Mouse (Mus musculus): ENCODE measurements around the gene Gm47959. TPM values are rescaled to one million over a fixed set of nuclear protein-coding genes. Genes with fewer than 3 reads are reported as not detected.

The Gm47959 gene
- polyA plus RNA-seq, 1 experiment from 2014 or later = not detected

- no peaks in the 10 kb centered on the region for H3K4me1 ChIP-seq (replicated peaks; ENCODE audit: control insufficient read depth, insufficient read depth, low read length)
- H3K27ac ChIP-seq (ENCODE audit: low read depth) = no peak overlapping the region
- H3K4me3 ChIP-seq (ENCODE audit: low read depth, low read length) = no peak overlapping the region
- H3K36me3 ChIP-seq (ENCODE audit: control insufficient read depth, insufficient read depth, low read length) = no peaks in the 10 kb centered on the region
- H3K9me3 ChIP-seq (ENCODE audit: control insufficient read depth, low read length) = no peaks in the 10 kb centered on the region
- H3K27me3 ChIP-seq (replicated peaks; ENCODE audit: control insufficient read depth, insufficient read depth, low read length) = no peaks in the 10 kb centered on the region
- DNase-seq (ENCODE audit: low spot score) (no peak), ATAC-seq (replicated peaks; ENCODE audit: low FRiP score, low TSS enrichment, low read depth) (no peak)
- no peak overlapping the region for H3K4me2 ChIP-seq (ENCODE audit: low read length)
- no peak overlapping the region for H3K9ac ChIP-seq (ENCODE audit: low read length)
Observed at GRCm38 (mm10) chr1:82977840-82978239, 22.5 kb upstream of the Gm47959 start.

- H3K27ac ChIP-seq (ENCODE audit: low read depth) = no peak overlapping the region
- H3K4me1 ChIP-seq (replicated peaks; ENCODE audit: control insufficient read depth, insufficient read depth, low read length) = 0 out of 2 replicates have a peak, but pooled peaks cover 3% of the 10 kb centered on the region
- WGBS = 88% methylated on average over 6 of the region's 6 CpGs
- H3K4me2 ChIP-seq (ENCODE audit: low read length) = no peak overlapping the region
- no peak overlapping the region for H3K4me3 ChIP-seq (ENCODE audit: low read depth, low read length)
- no peaks in the 10 kb centered on the region for H3K36me3 ChIP-seq (ENCODE audit: control insufficient read depth, insufficient read depth, low read length)
- no peak overlapping the region for H3K9ac ChIP-seq (ENCODE audit: low read length)
- no peaks in the 10 kb centered on the region for H3K27me3 ChIP-seq (replicated peaks; ENCODE audit: control insufficient read depth, insufficient read depth, low read length)
- peaks cover 5% of the 10 kb centered on the region; the same call in 1 of the 2 replicates for H3K9me3 ChIP-seq (ENCODE audit: control insufficient read depth, low read length)
- DNase-seq (ENCODE audit: low spot score) = no peak
- no peak for ATAC-seq (replicated peaks; ENCODE audit: low FRiP score, low TSS enrichment, low read depth)
Observed at GRCm38 (mm10) chr1:82986738-82987137, 13.6 kb upstream of the Gm47959 start.

- Histone ChIP-seq H3K27me3 (replicated peaks; ENCODE audit: control insufficient read depth, insufficient read depth, low read length) (no peaks in the 10 kb centered on the region), H3K9ac (ENCODE audit: low read length) (no peak overlapping the region), H3K27ac (ENCODE audit: low read depth) (no peak overlapping the region), H3K4me3 (ENCODE audit: low read depth, low read length) (no peak overlapping the region), H3K4me1 (replicated peaks; ENCODE audit: control insufficient read depth, insufficient read depth, low read length) (0 out of 2 replicates have a peak, but pooled peaks cover 3% of the 10 kb centered on the region), H3K4me2 (ENCODE audit: low read length) (no peak overlapping the region), H3K36me3 (ENCODE audit: control insufficient read depth, insufficient read depth, low read length) (no peaks in the 10 kb centered on the region), H3K9me3 (ENCODE audit: control insufficient read depth, low read length) (peaks cover 5% of the 10 kb centered on the region; the same call in 1 of the 2 replicates)
- DNase-seq (ENCODE audit: low spot score) (no peak), ATAC-seq (replicated peaks; ENCODE audit: low FRiP score, low TSS enrichment, low read depth) (peak; percentile 45; the same call in 1 of the 2 replicates)
- 34% methylated on average over 4 of the region's 4 CpGs for WGBS
Observed at GRCm38 (mm10) chr1:82987530-82988198, 12.7 kb upstream of the Gm47959 start.

- Histone ChIP-seq H3K4me3 (ENCODE audit: low read depth, low read length) (no peak overlapping the region), H3K9ac (ENCODE audit: low read length) (no peak overlapping the region), H3K27me3 (replicated peaks; ENCODE audit: control insufficient read depth, insufficient read depth, low read length) (no peaks in the 10 kb centered on the region), H3K9me3 (ENCODE audit: control insufficient read depth, low read length) (no peaks in the 10 kb centered on the region), H3K27ac (ENCODE audit: low read depth) (no peak overlapping the region), H3K4me2 (ENCODE audit: low read length) (no peak overlapping the region), H3K36me3 (ENCODE audit: control insufficient read depth, insufficient read depth, low read length) (no peaks in the 10 kb centered on the region), H3K4me1 (replicated peaks; ENCODE audit: control insufficient read depth, insufficient read depth, low read length) (0 out of 2 replicates have a peak, but pooled peaks cover 3% of the 10 kb centered on the region)
- ATAC-seq (replicated peaks; ENCODE audit: low FRiP score, low TSS enrichment, low read depth) (peak; percentile 69), DNase-seq (ENCODE audit: low spot score) (no peak)
- 60% methylated on average over 4 of the region's 4 CpGs for WGBS
Observed at GRCm38 (mm10) chr1:82991062-82991461, 9.3 kb upstream of the Gm47959 start.

GRCm38 (mm10) chr1:82991596-82991995, 8.8 kb upstream of the Gm47959 start:
- Histone ChIP-seq H3K27me3 (replicated peaks; ENCODE audit: control insufficient read depth, insufficient read depth, low read length) (no peaks in the 10 kb centered on the region), H3K9ac (ENCODE audit: low read length) (no peak overlapping the region), H3K27ac (ENCODE audit: low read depth) (no peak overlapping the region), H3K9me3 (ENCODE audit: control insufficient read depth, low read length) (no peaks in the 10 kb centered on the region), H3K4me3 (ENCODE audit: low read depth, low read length) (no peak overlapping the region), H3K4me1 (replicated peaks; ENCODE audit: control insufficient read depth, insufficient read depth, low read length) (0 out of 2 replicates have a peak, but pooled peaks cover 3% of the 10 kb centered on the region), H3K36me3 (ENCODE audit: control insufficient read depth, insufficient read depth, low read length) (no peaks in the 10 kb centered on the region), H3K4me2 (ENCODE audit: low read length) (no peak overlapping the region)
- DNase-seq (ENCODE audit: low spot score) (no peak), ATAC-seq (replicated peaks; ENCODE audit: low FRiP score, low TSS enrichment, low read depth) (no peak)
- WGBS = 69% methylated on average over 3 of the region's 3 CpGs

- ATAC-seq (replicated peaks; ENCODE audit: low FRiP score, low TSS enrichment, low read depth) = no peak
- no peak overlapping the region for H3K27ac ChIP-seq (ENCODE audit: low read depth)
Observed at GRCm38 (mm10) chr1:82992093-82992492, 8.3 kb upstream of the Gm47959 start.

GRCm38 (mm10) chr1:82993947-82994346, 6.4 kb upstream of the Gm47959 start:
- no peak for ATAC-seq (replicated peaks; ENCODE audit: low FRiP score, low TSS enrichment, low read depth)
- no peak overlapping the region for H3K9ac ChIP-seq (ENCODE audit: low read length)
- no peak overlapping the region for H3K4me3 ChIP-seq (ENCODE audit: low read depth, low read length)
- no peak overlapping the region for H3K4me2 ChIP-seq (ENCODE audit: low read length)
- 79% methylated on average over 3 of the region's 3 CpGs for WGBS
- DNase-seq (ENCODE audit: low spot score) = no peak
- H3K27me3 ChIP-seq (replicated peaks; ENCODE audit: control insufficient read depth, insufficient read depth, low read length) = no peaks in the 10 kb centered on the region
- 0 out of 2 replicates have a peak, but pooled peaks cover 3% of the 10 kb centered on the region for H3K4me1 ChIP-seq (replicated peaks; ENCODE audit: control insufficient read depth, insufficient read depth, low read length)
- H3K36me3 ChIP-seq (ENCODE audit: control insufficient read depth, insufficient read depth, low read length) = no peaks in the 10 kb centered on the region
- H3K9me3 ChIP-seq (ENCODE audit: control insufficient read depth, low read length) = no peaks in the 10 kb centered on the region
- H3K27ac ChIP-seq (ENCODE audit: low read depth) = no peak overlapping the region

More at GRCm38 (mm10) chr1:82992093-82992492, 8.3 kb upstream of the Gm47959 start:
- Histone ChIP-seq H3K9me3 (ENCODE audit: control insufficient read depth, low read length) (no peaks in the 10 kb centered on the region), H3K4me3 (ENCODE audit: low read depth, low read length) (no peak overlapping the region), H3K36me3 (ENCODE audit: control insufficient read depth, insufficient read depth, low read length) (no peaks in the 10 kb centered on the region), H3K4me1 (replicated peaks; ENCODE audit: control insufficient read depth, insufficient read depth, low read length) (0 out of 2 replicates have a peak, but pooled peaks cover 3% of the 10 kb centered on the region), H3K27me3 (replicated peaks; ENCODE audit: control insufficient read depth, insufficient read depth, low read length) (no peaks in the 10 kb centered on the region), H3K4me2 (ENCODE audit: low read length) (no peak overlapping the region), H3K9ac (ENCODE audit: low read length) (no peak overlapping the region)
- DNase-seq (ENCODE audit: low spot score) = no peak
- 85% methylated on average over 6 of the region's 6 CpGs for WGBS

- Histone ChIP-seq H3K4me1 (replicated peaks; ENCODE audit: control insufficient read depth, insufficient read depth, low read length) (no peaks in the 10 kb centered on the region), H3K27me3 (replicated peaks; ENCODE audit: control insufficient read depth, insufficient read depth, low read length) (no peaks in the 10 kb centered on the region), H3K27ac (ENCODE audit: low read depth) (no peak overlapping the region), H3K9me3 (ENCODE audit: control insufficient read depth, low read length) (no peaks in the 10 kb centered on the region), H3K4me3 (ENCODE audit: low read depth, low read length) (no peak overlapping the region), H3K9ac (ENCODE audit: low read length) (no peak overlapping the region), H3K36me3 (ENCODE audit: control insufficient read depth, insufficient read depth, low read length) (no peaks in the 10 kb centered on the region), H3K4me2 (ENCODE audit: low read length) (no peak overlapping the region)
- DNase-seq (ENCODE audit: low spot score) (no peak), ATAC-seq (replicated peaks; ENCODE audit: low FRiP score, low TSS enrichment, low read depth) (no peak)
- 76% methylated on average over 8 of the region's 8 CpGs for WGBS
Observed at GRCm38 (mm10) chr1:83006218-83007179, 6.2 kb downstream of the Gm47959 start.
